Mouse (Mus musculus) erythroblast, embryonic 14.5 days (primary cell): ENCODE measurements around the gene Bmp2k.

Experiments used
- GATA1 ChIP-seq: IDR thresholded peaks from 2 replicates; pipeline ENCODE4 v1.6.1; 2012; ENCODE audit warnings: low read length, inconsistent platforms, mixed read lengths
- TAL1 ChIP-seq: IDR thresholded peaks from 3 replicates; pipeline ENCODE4 v1.6.1; 2012; ENCODE audit warnings: low read length, inconsistent platforms, mixed read lengths

GRCm38 (mm10) chr5:97015781-97016508 is 18.5 kb downstream of the Bmp2k start:
- TF ChIP-seq GATA1 (no peak), TAL1 (no peak)
